Mouse (Mus musculus) cerebellum, adult 11 months (tissue): ENCODE measurements at regions not wholly inside any gene's neighbourhood (a gene's known extent, or its start where the extent isn't known, plus 50 kb on each side); places are given as distances from the start of the nearest gene placed in this dataset.
"Not testable (repeated sequence)": the region's sequence is repeated elsewhere in the genome, so short reads cannot be mapped to it uniquely, and the experiment has no call there.

Experiments
- DNase-seq: peaks from one replicate; pipeline ENCODE4 v3.0.0; 2022

- no peak for DNase-seq
Observed at GRCm38 (mm10) chr12:46395245-46395644, 423.5 kb downstream of the Nova1 start.

GRCm38 (mm10) chr12:46393769-46394168 is 425.0 kb downstream of the Nova1 start:
- no peak for DNase-seq

- DNase-seq, result no peak
Observed at GRCm38 (mm10) chr12:46378914-46379313, 439.8 kb downstream of the Nova1 start.

DNA sequence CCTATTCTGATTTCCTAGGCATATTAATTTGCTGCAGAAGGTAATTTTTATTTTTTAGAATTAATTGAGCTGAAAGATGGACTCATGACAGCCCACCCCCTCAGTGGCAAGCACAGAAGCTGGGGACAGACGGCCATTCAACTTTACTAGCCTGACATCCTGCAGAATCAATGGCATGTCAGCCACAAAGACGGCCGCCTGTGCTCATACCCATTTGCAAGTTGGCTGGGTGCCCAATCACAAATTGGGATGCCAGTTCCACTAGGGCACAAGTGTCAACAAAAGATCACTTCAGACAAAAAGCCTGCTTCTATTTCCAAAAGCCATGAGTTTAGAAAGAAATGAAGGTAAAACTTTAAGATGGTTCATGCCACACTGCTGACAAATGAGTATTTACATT is 447.0 kb downstream of the Nova1 start:
- peak; percentile 5 for DNase-seq

DNA sequence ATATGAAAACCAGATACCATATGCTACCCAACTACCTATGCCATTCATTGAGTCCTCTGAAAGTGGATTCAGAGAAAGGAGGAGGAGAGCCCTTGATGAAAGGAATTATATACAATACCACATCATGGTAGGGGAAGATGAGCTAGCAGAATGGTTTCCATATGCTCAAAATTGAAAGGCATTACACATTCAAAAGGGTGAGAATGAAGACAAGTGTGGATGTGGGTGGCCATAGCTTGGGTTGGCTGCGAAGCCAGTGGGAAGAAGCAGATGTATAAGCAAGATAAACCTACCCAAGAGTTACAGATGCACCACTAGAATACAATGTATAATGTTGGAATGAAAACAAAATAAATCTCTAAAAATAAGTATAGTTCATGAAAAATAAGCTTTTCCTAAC is 485.4 kb downstream of the Nova1 start:
- DNase-seq, result no peak

- DNase-seq, result no peak
Observed at GRCm38 (mm10) chr12:46327865-46328264, 490.9 kb downstream of the Nova1 start.

GRCm38 (mm10) chr12:46323276-46323675 is 495.5 kb downstream of the Nova1 start:
- DNase-seq, result no peak

DNA sequence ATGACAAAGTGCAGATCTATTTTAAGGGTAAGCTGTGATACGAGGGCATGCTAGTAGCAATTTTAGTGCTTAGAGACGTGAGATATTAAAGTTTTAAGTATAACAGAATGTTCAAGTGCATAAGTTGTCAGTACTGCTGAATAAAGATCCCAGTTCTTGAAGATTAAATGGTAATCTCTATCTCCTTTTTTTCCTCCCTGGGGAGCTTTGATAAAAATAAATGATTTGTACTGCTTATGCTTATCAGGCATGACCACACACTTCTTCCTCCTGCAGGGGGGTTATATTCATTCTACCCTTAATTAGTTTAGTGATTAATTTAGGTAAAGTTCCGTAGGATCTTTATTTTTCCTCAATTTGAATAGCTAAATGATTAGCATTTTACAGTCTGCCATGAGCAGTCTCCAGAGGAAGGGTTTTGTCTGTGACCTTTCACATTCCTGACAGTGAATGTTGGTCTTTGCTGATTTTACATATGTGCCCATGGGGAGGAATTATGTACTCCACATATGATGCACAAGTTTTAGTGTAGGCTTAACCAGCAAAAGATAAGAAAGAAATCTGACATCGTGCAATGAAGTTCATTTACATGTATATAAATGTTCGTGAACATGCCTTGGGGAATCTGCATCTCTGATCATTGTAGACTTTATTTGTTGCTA is 515.5 kb downstream of the Nova1 start:
- DNase-seq, result no peak

- DNase-seq, result no peak
Observed at GRCm38 (mm10) chr12:46298926-46299325, 519.8 kb downstream of the Nova1 start.

GRCm38 (mm10) chr12:46284519-46284918 is 534.2 kb downstream of the Nova1 start:
- DNase-seq, result no peak

DNA sequence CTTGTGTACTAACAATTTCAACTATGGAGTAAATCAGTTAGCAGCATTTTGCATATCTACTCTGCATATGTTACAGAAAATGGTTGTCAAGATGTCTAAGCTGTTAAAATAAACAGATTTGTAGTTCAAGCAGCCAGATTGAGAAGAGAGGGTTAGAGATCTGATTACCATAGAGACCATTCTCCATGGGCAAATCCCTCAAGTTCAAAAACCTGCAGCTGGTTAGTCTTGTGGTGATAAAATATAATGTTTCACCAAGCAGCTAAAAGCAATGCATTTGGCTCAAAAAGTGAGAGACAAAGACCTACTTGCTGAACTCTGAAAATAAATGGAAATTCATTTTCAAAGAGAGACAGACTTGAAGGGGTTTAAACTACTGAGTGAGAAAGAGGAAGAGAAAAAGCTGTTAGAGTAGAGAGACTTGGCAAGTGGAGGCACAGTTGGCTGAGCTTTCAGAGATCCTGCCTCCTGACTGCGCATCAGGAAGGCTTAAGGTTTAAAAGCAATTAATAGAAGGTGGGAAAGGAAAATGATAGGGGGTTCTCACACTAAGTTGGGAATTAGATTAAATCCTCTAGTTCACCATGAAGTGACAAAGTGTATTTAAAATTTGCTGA is 570.2 kb downstream of the Nova1 start:
- DNase-seq, result no peak

DNA sequence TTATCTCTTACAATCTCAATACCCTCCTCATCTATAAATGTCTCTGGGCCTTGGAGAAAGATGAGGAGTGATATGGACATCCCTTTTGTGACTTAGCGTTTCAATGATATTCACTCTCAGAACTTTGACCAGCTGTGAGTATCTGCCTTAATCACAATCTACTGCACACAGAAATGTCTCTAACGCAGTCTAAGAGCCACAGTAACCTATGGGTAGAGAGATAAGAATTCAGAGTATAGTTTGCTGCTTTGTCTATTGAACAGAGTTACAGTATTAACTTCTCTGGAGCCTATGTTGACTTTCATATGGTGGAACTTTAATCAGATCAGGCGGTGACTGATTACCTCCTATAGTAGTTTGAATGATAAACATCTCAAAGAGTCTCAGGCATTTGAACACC is 573.8 kb downstream of the Nova1 start:
- no peak for DNase-seq

- DNase-seq, result no peak
Observed at GRCm38 (mm10) chr12:46232359-46232758, 586.4 kb downstream of the Nova1 start.

DNA sequence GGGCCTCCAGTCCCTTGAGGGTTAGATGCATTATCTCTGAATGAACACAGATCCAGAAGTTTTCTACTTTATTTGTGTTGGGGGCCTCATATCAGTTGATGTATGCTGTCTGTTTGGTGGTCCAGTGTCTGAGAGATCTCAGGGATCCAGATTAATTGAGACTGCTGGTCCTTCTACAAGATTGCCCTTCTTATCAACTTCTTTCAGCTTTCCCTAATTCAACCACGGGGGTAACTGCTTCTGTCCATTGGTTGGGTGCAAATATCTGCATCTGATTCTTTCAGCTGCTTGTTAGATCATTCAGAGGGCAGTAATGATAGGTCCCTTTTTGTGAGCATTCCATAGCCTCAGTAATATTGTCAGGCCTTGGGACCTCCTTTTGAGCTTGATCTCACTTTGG is 603.4 kb downstream of the Nova1 start:
- DNase-seq, result not testable (repeated sequence)

DNA sequence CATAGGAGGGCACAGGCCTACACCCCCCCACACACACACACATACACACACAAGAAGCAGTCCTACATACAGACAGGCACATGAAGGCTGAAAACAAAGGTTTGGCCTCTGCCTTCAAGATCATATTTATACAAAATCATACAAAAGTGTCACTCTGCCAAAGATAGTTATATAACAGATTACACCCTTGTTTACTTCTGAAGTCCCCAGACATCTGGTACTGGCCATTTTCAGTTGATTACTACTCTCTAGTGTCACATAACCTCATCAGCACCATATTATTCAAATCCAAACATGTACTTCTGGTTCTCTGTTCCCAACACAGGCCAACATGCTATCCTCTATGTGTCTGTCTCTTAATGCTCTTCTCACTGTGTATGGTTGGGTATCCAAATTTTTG is 619.7 kb downstream of the Nova1 start:
- DNase-seq, result no peak

GRCm38 (mm10) chr12:46197482-46198101 is 621.1 kb downstream of the Nova1 start:
- DNase-seq, result no peak

- DNase-seq, result no peak
Observed at GRCm38 (mm10) chr12:46194173-46194572, 624.6 kb downstream of the Nova1 start.
